Mouse (Mus musculus): ENCODE data around the gene Hpcal1.
"Not testable (repeated sequence)": the region's sequence is repeated elsewhere in the genome, so short reads cannot be mapped to it uniquely, and the experiment has no call there.

Gene Hpcal1

GRCm38 (mm10) chr12:17738473-17738872, 47.8 kb downstream of the Hpcal1 start:
- no peak for DNase-seq (ENCODE audit: low read depth, low spot score)

- no peak for DNase-seq (ENCODE audit: low read depth, low spot score)
These were observed 49.6 kb downstream of the Hpcal1 start for GRCm38 (mm10) chr12:17740226-17740625.

GRCm38 (mm10) chr12:17741637-17742364, 51.1 kb downstream of the Hpcal1 start:
- no peak for DNase-seq (ENCODE audit: low read depth, low spot score)

GRCm38 (mm10) chr12:17742571-17743321, 52.1 kb downstream of the Hpcal1 start:
- no peak for DNase-seq (ENCODE audit: low read depth, low spot score)

GRCm38 (mm10) chr12:17745431-17745830, 54.8 kb downstream of the Hpcal1 start:
- DNase-seq (ENCODE audit: low read depth, low spot score) = no peak

GRCm38 (mm10) chr12:17746725-17747124, 56.1 kb downstream of the Hpcal1 start:
- DNase-seq (ENCODE audit: low read depth, low spot score) = no peak

- no peak for DNase-seq (ENCODE audit: low read depth, low spot score)
These were observed 56.8 kb downstream of the Hpcal1 start for GRCm38 (mm10) chr12:17747191-17748154.

- no peak for DNase-seq (ENCODE audit: low read depth, low spot score)
These were observed 57.5 kb downstream of the Hpcal1 start for GRCm38 (mm10) chr12:17748155-17748529.

GRCm38 (mm10) chr12:17749784-17750183, 59.1 kb downstream of the Hpcal1 start:
- DNase-seq (ENCODE audit: low read depth, low spot score) = no peak

GRCm38 (mm10) chr12:17750500-17750899, 59.8 kb downstream of the Hpcal1 start:
- DNase-seq (ENCODE audit: low read depth, low spot score) = peak; percentile 47

- DNase-seq (ENCODE audit: low read depth, low spot score) = no peak
These were observed 62.2 kb downstream of the Hpcal1 start for GRCm38 (mm10) chr12:17752828-17753227.

GRCm38 (mm10) chr12:17754771-17755170, 64.1 kb downstream of the Hpcal1 start:
- DNase-seq (ENCODE audit: low read depth, low spot score) = no peak

- no peak for DNase-seq (ENCODE audit: low read depth, low spot score)
These were observed 66.2 kb downstream of the Hpcal1 start for GRCm38 (mm10) chr12:17756891-17757290.

GRCm38 (mm10) chr12:17762286-17762933, 71.8 kb downstream of the Hpcal1 start:
- DNase-seq (ENCODE audit: low read depth, low spot score) = no peak

- no peak for DNase-seq (ENCODE audit: low read depth, low spot score)
These were observed 72.4 kb downstream of the Hpcal1 start for GRCm38 (mm10) chr12:17763054-17763453.

- no peak for DNase-seq (ENCODE audit: low read depth, low spot score)
These were observed 73.3 kb downstream of the Hpcal1 start for GRCm38 (mm10) chr12:17764005-17764404.

- not testable (repeated sequence) for DNase-seq (ENCODE audit: low read depth, low spot score)
These were observed 76.9 kb downstream of the Hpcal1 start for GRCm38 (mm10) chr12:17767567-17767966.

GRCm38 (mm10) chr12:17769476-17770172, 79.0 kb downstream of the Hpcal1 start:
- DNase-seq (ENCODE audit: low read depth, low spot score) = no peak

GRCm38 (mm10) chr12:17770538-17770937, 79.9 kb downstream of the Hpcal1 start:
- no peak for DNase-seq (ENCODE audit: low read depth, low spot score)

- DNase-seq (ENCODE audit: low read depth, low spot score) = not testable (repeated sequence)
These were observed 83.1 kb downstream of the Hpcal1 start for GRCm38 (mm10) chr12:17773721-17774120.

- not testable (repeated sequence) for DNase-seq (ENCODE audit: low read depth, low spot score)
These were observed 84.2 kb downstream of the Hpcal1 start for GRCm38 (mm10) chr12:17774842-17775241.

Data from CD4-positive, CD25-positive, alpha-beta regulatory T cell, adult 2 months (primary cell).